Mouse (Mus musculus): Measurements from ENCODE around the gene Ctrc. TPM values are rescaled to one million over a fixed set of nuclear protein-coding genes. Genes with fewer than 3 reads are reported as not detected.
"Not testable (repeated sequence)": the region's sequence is repeated elsewhere in the genome, so short reads cannot be mapped to it uniquely, and the experiment has no call there.

The Ctrc gene
- polyA plus RNA-seq, 1 experiment from 2014 or later = not detected

DNA sequence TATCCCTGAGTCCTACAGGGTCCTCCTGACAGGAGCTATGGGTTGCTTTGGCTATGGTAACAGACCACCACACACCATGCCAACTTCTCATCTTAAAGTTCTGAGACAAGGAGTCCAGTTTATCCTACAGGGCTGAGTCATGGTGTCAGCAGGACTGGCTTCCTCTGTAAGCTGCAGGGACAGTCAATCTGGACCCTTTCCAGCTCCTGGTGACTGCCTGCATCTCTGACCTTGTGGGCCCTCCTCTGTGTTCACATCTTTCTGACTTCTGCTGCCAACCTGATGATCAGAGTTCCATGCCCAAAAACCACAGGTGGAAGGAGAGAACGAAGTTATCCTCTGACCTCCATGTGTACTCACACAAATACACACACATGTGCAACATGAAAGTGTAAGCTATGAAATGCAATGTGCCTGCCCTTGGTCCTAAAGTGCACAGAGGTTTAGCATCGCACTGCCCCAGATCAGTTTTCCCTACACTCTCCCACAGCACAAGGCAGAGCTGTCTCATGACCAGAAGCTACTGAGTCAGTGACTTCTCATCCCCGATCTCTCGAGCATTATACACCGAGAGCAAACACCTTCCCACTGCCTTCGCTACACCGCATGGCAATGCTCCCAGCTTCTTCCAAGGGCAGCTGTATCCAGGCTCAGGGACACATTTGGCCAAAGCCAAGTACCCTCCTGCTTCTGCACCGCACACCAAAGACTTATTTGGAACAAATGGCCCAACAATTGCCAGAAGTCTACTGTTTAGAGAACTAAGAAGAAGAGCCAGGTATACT, 64.8 kb downstream of the Ctrc start:
- H3K27ac ChIP-seq (replicated peaks) = no peak overlapping the region
- no peak overlapping the region for H3K4me3 ChIP-seq (replicated peaks)
- no peak overlapping the region for H3K9ac ChIP-seq (replicated peaks)
- no peak for ATAC-seq (ENCODE audit: low FRiP score)
- WGBS = 96% methylated on average over 8 of the region's 8 CpGs
- H3K9me3 ChIP-seq (replicated peaks) = no peaks in the 10 kb centered on the region
- H3K4me1 ChIP-seq = no peaks in the 10 kb centered on the region
- H3K27me3 ChIP-seq (replicated peaks) = no peaks in the 10 kb centered on the region
- H3K4me2 ChIP-seq = no peak overlapping the region
- peaks cover 79% of the 10 kb centered on the region for H3K36me3 ChIP-seq

DNA sequence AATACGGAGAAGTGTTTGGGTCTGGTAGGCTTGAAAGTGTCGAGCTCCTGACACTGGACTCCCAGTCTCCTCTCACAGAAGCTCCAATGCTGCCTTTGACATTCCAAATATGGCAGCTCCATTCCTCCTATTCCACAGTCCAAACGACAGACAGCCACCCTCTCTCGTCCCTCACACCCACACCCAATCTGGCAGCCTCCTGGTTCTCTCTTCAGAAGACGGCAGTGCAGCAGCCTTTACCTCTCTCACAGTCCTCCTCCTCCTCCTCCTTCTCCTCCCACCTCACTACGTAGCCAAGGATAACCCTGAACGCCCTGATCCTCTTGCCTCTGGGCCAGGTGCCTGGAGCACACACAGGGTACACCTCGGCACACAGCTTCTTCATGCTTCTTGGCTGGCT, 66.3 kb downstream of the Ctrc start:
- no peak for ATAC-seq (ENCODE audit: low FRiP score)
- H3K4me1 ChIP-seq = no peaks in the 10 kb centered on the region
- no peaks in the 10 kb centered on the region for H3K9me3 ChIP-seq (replicated peaks)
- no peak overlapping the region for H3K4me2 ChIP-seq
- no peak overlapping the region for H3K9ac ChIP-seq (replicated peaks)
- no peaks in the 10 kb centered on the region for H3K27me3 ChIP-seq (replicated peaks)
- whole genome bisulfite sequencing = 96% methylated on average over 8 of the region's 8 CpGs
- H3K27ac ChIP-seq (replicated peaks) = no peak overlapping the region
- peaks cover 86% of the 10 kb centered on the region for H3K36me3 ChIP-seq
- no peak overlapping the region for H3K4me3 ChIP-seq (replicated peaks)

DNA sequence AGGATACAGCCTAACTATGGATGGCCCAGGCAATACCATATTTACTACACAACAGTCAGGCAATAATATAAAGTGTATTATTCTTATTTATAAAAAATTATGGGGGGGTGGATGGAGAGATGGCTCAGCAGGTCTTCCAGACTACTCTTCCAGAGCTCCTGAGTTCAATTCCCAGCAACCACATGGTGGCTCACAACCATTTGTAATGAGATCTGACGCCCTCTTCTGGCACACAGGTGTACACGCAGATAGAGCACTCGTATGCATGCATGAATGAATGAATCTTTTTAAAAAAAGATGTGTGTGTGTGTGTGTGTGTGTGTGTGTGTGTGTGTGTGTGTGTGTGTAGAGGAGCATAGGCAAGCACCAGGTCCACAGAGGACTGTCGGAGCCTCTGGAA, 73.1 kb downstream of the Ctrc start:
- not testable (repeated sequence) for H3K27me3 ChIP-seq (replicated peaks); H3K4me3 ChIP-seq (replicated peaks); H3K9me3 ChIP-seq (replicated peaks); H3K9ac ChIP-seq (replicated peaks); H3K4me1 ChIP-seq; ATAC-seq (ENCODE audit: low FRiP score); H3K4me2 ChIP-seq; H3K27ac ChIP-seq (replicated peaks)
- peaks cover 91% of the 10 kb centered on the region for H3K36me3 ChIP-seq
- WGBS = 86% methylated on average over 4 of the region's 4 CpGs

DNA sequence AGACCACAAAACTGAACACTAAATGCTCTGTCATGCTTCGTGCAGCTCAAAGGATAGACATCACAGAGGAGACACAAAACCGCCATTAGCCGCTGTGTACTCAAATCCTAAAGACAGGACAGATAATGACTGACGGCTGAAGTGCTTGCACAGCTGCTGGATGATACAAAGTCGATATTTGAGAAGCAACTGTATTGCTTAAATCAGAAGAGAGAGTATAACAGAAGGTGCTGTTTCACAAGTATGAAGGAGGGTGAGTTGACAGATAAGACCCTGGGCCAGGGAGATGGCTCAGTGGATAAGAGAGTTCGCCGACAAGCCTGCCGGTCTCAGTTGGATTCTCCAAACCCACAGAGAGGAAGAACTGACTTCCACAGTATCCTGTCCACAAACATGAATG, 74.3 kb downstream of the Ctrc start:
- Histone ChIP-seq H3K27ac (replicated peaks) (no peak overlapping the region), H3K9ac (replicated peaks) (no peak overlapping the region), H3K4me1 (peaks cover 12% of the 10 kb centered on the region), H3K27me3 (replicated peaks) (no peaks in the 10 kb centered on the region), H3K36me3 (peaks cover 93% of the 10 kb centered on the region), H3K9me3 (replicated peaks) (no peaks in the 10 kb centered on the region), H3K4me3 (replicated peaks) (no peak overlapping the region), H3K4me2 (no peak overlapping the region)
- ATAC-seq (ENCODE audit: low FRiP score) = no peak
- 91% methylated on average over 8 of the region's 8 CpGs for WGBS

DNA sequence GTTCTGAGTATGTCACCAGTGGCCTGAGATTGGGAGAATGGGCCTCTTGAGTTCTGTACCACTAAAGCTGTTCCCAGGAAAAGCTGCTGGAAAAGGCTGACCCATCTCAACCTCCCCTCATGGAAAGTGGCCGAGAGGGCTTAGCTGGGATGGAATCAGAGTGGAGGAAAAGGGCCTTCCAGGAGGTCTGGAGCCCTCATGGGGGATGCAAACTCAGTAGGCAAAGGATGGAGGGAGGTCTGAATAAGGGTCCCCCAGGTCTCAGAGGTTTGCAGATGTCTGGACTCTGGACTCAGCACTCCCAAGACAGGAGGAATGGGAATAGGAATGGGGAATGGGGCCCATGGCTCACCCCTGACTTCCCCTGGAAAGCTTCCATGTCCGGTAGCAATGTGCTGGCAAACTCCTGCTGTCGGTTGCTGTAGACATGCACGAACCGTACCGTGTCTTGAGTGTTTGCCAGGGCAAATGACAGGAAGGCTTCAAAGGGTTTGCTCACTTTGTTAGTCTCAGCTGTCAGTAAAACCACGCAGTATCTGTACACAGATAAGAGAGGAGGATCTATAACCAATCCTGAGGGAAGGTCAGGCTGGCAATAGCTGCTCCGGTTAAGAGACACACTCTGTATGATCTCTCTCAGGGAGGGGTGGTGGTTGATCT, 76.5 kb downstream of the Ctrc start:
- Histone ChIP-seq H3K4me1 (peaks cover 19% of the 10 kb centered on the region), H3K9ac (replicated peaks) (no peak overlapping the region), H3K9me3 (replicated peaks) (no peaks in the 10 kb centered on the region), H3K27me3 (replicated peaks) (no peaks in the 10 kb centered on the region), H3K4me3 (replicated peaks) (no peak overlapping the region), H3K36me3 (peaks cover 90% of the 10 kb centered on the region), H3K4me2 (no peak overlapping the region), H3K27ac (replicated peaks) (no peak overlapping the region)
- 91% methylated on average over 8 of the region's 8 CpGs for WGBS
- no peak for ATAC-seq (ENCODE audit: low FRiP score)

DNA sequence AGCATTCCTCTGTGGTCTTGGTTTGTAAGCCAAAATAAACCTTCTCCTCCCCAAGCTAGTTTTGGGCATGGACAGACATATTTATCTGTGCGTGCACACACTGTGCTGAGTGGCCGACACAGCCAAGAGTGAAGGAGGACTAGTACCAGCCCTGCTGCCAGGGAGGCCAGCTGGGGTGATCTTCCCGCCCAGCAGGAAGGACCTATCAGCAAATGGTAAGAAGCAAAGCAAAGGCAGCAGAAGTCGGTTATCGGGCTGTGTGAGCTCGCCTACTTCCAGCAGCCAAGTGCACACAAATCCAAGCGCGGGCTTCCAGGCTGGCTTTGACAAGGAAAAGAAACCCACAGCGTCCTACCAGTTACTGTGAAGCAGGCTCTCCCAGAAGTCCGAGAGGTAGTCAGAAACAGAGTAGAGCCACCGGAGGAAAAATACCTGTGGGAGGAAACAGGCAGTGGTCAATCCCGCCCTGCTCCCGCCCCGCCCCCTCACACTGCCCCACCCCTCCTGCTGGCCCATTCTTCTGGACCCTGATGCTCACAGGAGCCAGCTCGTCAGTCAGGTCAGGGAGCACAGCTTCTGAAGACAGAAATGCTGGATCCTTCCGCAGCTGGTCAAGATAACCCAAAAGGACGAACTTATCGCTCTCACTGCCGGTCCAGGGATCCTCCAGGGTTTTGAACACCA, 78.7 kb downstream of the Ctrc start:
- no peaks in the 10 kb centered on the region for H3K27me3 ChIP-seq (replicated peaks)
- no peak for ATAC-seq (ENCODE audit: low FRiP score)
- no peak overlapping the region for H3K9ac ChIP-seq (replicated peaks)
- H3K36me3 ChIP-seq = peaks cover 89% of the 10 kb centered on the region
- peak overlapping the region; percentile 24; the same call in 1 of the 2 replicates for H3K4me2 ChIP-seq
- no peak overlapping the region for H3K4me3 ChIP-seq (replicated peaks)
- H3K9me3 ChIP-seq (replicated peaks) = no peaks in the 10 kb centered on the region
- H3K4me1 ChIP-seq = peaks cover 19% of the 10 kb centered on the region
- peak overlapping the region; percentile 69 for H3K27ac ChIP-seq (replicated peaks)
- 66% methylated on average over 19 of the region's 19 CpGs for whole genome bisulfite sequencing

DNA sequence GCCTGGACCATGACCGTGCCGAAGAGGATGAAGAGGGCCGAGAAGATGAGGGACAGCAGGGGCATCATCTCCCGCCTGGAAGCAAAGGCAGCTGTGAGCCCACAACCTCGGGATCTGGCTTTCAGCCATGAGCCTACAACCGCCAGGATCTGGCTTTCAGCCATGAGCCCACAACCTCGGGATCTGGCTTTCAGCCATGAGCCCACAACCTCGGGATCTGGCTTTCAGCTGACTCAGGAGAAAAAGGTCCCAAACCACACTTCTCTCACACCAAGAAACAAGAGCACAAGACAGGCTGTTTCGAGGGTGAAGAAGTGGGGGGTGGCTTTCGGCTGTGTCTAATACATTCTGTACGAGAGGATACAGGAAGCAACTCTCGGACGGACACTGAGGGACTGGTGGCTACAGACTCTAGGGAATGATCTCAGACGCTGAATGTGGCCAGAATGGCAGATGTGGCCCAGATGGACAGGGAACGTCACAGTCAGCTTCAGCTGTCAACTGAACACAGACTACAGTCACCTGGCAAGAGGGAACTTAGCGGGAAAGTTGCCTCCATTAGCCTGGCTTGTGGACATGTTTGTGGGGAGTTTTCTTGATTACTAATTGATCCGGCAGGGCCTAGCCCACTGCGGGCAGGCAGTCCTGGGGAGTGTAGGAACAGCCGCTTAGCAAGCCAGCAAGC, 79.3 kb downstream of the Ctrc start:
- Histone ChIP-seq H3K27me3 (replicated peaks) (no peaks in the 10 kb centered on the region), H3K4me1 (peaks cover 19% of the 10 kb centered on the region), H3K36me3 (peaks cover 90% of the 10 kb centered on the region), H3K4me2 (peak overlapping the region; percentile 24), H3K4me3 (replicated peaks) (no peak overlapping the region), H3K9me3 (replicated peaks) (no peaks in the 10 kb centered on the region), H3K9ac (replicated peaks) (no peak overlapping the region), H3K27ac (replicated peaks) (peak overlapping the region; percentile 69)
- 39% methylated on average over 19 of the region's 19 CpGs for WGBS
- peak; percentile 45; the same call in 1 of the 2 replicates for ATAC-seq (ENCODE audit: low FRiP score)

DNA sequence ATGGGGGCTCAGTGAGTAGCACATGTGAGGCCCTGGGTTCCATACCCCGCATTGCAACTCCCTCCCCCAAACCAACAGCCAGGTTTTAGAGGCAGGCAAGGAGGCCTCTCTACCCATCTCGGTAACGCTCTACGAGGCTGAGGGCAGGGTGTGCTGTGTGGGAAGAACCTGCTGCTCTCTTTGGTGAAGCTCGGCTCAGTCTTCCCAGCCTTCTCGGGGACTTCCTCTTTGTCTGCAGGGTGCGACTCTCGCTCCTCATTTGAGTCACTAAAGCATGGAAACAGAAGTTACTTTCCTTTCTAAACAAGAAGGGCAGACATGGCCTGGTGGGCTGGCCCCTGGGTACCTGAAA, 79.9 kb downstream of the Ctrc start:
- ATAC-seq (ENCODE audit: low FRiP score) = no peak; the same call in 1 of the 2 replicates
- Histone ChIP-seq H3K4me3 (replicated peaks) (no peak overlapping the region), H3K4me2 (peak overlapping the region; percentile 24), H3K9ac (replicated peaks) (no peak overlapping the region), H3K4me1 (peaks cover 19% of the 10 kb centered on the region), H3K9me3 (replicated peaks) (no peaks in the 10 kb centered on the region), H3K27me3 (replicated peaks) (no peaks in the 10 kb centered on the region), H3K27ac (replicated peaks) (peak overlapping the region; percentile 69), H3K36me3 (peaks cover 90% of the 10 kb centered on the region)
- 62% methylated on average over 8 of the region's 8 CpGs for WGBS

DNA sequence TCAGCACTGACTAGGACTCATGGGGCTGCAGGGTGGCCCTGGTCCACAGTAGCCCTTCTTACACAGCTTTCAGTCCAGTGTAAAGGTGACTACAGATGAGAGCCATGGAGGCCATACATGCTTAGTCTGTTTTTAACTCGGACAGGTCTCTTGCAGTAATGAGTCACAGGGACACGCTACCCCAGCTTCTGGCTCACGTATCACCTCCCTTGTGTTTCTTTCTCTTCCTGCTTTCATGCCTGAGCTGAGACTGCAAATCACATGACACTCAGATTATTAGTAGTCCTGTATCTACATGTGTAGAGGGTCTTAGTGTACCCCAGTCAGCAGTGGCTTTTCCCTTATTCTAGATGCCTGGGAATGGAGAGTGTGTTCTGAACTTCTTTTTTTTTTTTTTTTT, 81.2 kb downstream of the Ctrc start:
- Histone ChIP-seq H3K4me2 (no peak overlapping the region), H3K9me3 (replicated peaks) (no peaks in the 10 kb centered on the region), H3K9ac (replicated peaks) (no peak overlapping the region), H3K27me3 (replicated peaks) (no peaks in the 10 kb centered on the region), H3K4me1 (peaks cover 19% of the 10 kb centered on the region), H3K36me3 (peaks cover 82% of the 10 kb centered on the region), H3K27ac (replicated peaks) (no peak overlapping the region), H3K4me3 (replicated peaks) (no peak overlapping the region)
- no peak for ATAC-seq (ENCODE audit: low FRiP score)
- WGBS = 97% methylated on average over 3 of the region's 3 CpGs

Data from neural tube, embryonic 15.5 days (tissue).